Mouse (Mus musculus) naive thymus-derived CD4-positive, alpha-beta T cell, adult 2 months (primary cell): ENCODE results near the gene Scyl3.

Source experiments
- DNase-seq: peaks from one replicate; pipeline ENCODE4 v3.0.0-alpha.2; 2011; ENCODE audit warnings: low read depth

The Scyl3 gene

DNA sequence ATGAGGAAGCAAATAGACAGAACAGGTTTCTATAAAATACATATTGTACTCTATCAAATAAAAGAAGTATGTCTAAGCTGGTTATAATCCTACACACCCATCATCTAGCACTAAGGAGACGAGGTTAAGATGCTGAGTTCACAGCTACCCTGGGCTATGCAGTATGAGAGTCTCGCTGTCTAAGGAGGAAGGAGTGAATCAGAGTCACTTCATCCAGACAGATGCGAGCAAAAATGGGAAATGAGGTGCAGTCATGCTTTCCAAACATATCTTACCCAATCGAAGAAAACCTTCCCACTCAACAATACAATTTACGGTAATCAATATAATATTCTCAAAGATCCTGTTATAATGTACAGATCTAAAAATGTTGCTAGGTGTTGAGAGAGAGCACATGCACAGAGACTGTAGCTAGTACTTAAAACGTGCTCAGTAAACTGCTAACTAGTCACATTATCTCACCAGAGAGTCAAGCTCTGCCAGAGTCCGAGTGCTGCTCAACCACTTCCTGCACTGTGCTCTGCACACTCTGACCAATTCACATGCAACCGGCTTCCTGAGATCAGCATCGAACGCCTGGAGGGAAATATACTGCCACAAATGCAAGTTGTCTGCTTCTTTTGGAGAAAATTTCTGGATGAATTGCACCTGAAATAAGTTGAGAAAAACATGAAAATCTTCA lies 35.2 kb downstream of the Scyl3 start:
- DNase-seq, result no peak

DNA sequence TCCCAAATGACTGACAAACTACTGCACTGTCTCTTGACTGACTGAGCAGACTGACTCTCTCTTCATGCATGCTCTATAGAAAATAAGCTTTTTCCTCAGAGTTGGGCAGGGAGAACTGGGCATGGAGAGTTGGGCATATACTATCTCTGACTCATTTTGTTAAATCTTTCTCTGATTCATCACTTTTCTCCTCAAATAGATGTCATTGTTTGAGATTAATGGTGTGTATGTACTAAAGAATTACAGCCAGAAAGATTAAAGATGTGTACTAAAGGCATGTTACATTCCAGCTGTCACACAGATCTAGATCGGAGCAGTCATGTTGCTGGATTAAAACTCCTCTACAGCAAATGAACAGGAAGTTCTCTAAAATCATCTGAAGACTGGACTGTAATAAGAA lies 45.6 kb downstream of the Scyl3 start:
- no peak for DNase-seq

DNA sequence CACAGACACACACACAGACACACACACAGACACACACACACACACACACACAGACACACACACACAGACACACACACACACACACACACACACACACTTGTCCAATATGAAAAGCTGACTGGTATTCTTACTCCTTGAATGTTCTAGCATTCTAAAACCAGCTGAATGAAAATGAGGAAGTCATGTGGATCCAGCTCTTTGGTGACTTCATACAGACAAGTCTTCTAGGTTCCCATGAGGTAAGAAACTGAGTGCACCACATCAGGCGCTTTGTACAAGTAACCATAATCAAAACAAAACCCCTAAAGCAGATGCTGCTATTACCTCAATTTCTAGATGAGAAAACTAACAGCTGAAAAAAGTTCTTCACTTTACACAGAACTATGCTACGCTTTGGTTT lies 46.2 kb downstream of the Scyl3 start:
- no peak for DNase-seq

DNA sequence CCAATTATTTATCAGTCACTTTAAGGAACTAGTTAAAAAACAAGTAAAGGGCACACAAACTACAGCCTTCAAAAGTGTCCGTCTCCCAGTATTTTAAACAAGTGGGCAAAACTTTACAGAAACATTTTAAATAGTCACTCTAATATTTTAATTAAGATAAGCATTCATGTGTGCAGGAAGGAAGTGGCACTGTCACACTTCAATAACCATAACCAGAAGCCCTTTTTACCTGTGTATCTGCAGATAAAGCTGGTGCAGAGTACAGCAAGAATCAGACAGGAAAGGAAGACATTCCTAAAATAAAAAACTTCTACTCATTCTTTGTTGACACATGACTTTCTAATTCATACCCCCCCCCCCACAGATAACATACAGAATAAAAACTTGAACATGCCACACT lies 47.6 kb downstream of the Scyl3 start:
- no peak for DNase-seq

DNA sequence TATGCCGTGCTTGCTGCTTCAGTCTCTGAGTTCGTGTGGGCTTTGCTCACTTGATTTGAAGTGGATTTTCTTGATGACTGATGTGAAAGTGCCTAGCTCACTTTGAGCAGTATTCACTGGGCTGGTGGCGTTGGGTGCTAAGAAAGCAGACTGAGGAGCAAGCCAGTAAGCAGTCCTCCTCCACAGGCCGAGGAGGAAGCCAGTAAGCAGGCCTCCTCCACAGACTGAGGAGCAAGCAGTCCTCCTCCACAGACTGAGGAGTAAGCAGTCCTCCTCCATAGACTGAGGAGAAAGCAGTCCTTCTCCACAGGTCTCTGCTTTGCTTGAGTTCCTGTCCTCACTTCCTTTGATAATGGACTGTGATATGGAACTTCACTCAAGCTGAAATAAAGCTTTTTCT lies 63.5 kb downstream of the Scyl3 start:
- no peak for DNase-seq

DNA sequence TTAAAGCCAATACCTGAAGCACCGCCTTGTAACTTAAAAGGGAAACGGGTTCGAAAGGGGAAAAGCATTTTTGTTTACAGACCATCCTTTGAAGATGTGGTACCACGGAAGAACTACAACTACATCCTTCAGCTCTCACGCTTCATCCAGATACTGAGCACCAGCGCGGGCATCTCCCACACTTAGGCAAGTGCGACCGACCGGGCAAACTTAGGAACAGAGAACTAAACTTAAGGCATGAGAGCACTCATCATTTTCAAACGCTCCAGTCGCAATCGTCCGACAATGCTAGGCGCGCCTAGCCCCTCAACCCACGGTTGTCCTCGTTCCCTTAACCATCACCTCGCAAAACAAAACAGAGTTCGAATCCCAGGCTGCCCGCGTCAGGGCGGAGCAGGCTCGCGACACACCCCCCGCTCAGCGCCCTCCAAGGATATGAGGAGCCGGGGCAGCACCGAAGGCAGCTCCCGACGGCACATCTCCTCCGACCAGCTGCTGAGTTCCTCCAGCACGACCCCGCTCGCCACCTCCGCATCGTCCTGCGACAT lies 65.3 kb downstream of the Scyl3 start:
- no peak for DNase-seq

DNA sequence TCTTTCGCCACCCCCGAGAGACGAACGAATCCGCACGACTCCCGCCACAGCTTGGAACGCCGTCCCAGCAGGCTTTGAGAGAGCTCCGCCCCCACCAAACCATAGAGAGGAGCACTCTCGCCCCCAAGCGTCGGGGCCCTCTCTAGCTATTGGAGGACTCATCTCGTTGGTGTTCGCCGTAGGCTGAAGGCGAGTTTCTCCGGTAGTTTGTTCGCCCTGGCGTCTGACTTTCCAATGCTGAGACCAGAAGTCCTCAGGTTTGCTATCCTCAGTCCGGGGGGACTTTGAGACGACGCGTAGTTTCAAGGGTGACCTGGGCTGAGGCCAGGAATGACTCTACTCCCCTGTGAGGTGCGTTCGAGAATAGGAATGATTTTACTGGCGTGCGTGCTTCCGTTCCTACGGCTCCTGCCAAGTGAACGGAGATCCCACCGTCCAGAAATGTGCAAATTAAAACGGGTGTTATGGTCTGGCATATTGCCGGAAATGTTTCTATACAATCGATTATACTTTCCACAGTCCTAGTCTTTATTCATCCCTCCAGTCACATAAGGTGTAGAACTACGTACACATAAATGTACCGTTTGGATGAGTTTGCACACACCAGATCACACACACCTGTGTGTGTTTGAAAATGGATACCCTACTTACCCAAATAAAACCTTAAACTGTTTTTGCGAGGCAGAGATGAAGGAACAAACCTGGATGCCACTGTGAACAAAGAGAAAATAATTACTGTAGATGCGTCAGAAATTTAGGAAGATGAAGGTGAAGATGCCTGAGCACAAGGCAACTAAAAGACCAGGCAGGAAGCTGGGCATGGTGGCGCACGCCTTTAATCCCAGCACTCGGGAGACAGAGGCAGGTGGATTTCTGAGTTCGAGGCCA lies 66.1 kb downstream of the Scyl3 start, which contains the start of the genes BC055324 and Mettl18:
Gene BC055324, minus strand, starts transcription at position 76 of the 888 bp plus-strand sequence.
Gene Mettl18, plus strand, starts transcription at position 169 of the 888 bp plus-strand sequence.
- DNase-seq, result peak; percentile 96

DNA sequence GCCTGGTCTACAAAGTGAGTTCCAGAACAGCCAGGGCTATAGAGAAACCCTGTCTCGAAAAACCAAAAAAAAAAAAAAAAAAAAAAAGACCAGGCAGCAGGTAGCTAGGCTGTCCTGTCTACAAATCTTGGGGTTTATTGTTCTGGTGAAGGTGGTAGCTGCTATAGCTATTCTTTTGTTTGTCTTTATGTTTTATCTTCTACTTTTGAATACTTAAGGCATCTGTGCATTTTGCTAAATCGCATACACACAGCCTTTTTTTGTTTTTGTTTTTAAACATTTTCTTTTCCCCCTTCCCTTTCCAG lies 66.7 kb downstream of the Scyl3 start:
- no peak for DNase-seq

DNA sequence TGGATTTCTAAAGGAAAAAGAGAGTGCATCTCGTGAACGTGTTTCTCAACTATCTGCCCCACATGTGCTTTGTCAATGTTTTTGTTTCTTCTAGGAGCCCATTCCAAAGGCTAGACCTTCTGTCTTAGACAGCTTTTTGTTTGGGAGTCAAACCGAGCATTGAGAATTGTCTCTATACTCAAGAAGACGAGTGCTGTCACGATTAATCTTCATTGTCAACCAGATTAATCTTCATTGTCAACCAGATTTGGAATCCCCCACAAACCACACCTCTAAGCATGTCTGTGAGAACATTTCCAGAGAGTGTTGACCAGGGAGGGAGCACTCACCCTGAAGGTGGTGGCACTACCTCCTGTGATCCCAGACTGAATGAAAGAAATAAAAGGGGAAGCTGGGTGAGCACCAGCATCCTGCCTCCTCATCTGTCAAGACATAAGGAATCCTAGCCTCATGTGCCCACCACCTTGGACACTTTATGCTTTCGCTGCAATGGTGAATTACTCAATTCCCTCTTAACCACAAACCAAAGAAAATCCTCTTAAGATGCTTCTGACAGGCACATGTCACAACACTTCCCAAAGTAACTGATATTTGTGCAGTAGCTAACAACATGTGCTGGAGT lies 73.0 kb downstream of the Scyl3 start:
- DNase-seq, result no peak

DNA sequence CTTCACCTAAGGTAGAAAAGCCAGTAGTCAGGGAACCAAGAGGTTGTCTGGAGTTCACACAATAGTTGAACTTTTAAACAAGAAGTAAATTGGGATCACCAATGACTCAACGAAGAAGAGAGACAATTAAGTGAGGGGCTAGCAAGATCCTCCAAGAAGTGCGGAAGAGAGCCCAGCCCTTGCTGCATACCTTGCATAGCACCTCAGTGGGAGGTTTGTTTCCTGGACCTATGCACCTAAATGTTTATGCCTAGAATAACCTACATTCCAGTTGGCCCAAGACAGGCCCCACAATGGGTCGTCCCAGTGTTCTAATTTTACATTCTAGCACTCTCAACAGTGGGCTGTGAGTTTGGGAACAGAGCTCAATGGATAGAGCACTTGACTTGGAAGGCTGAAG lies 75.4 kb downstream of the Scyl3 start:
- DNase-seq, result no peak
